Comparison of ENCODE assay signal across 10 mouse cellular contexts in the genomic region with DNA sequence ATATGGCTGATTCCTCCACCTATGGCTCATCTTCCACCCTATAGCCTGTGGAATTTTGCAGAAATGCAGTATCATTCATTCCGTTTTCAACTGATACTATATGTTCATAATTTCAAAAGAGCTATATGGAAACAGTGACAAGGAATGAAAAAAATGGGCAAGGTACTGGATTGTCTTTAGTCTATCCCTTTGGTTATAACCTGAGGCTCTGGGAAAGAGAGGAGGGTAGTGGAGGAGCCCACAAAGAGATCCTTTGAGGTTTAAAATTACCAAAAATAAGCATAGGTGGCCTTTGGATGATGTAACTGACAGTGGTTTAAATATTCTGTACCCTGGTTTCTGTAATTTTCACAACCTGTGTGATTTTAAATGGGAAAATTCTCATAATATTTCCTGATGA. TPM values are rescaled to one million over a fixed set of nuclear protein-coding genes. Genes with fewer than 3 reads are reported as not detected.
DNase-seq lines count a peak whose midpoint lies in the region; ATAC-seq and TF ChIP-seq lines count a peak whose summit lies in the region.
"Had no signal": no experiment of that assay in that cellular context is flagged by ENCODE, and none has a peak within 500 bp of the region (broad histone marks: within the 10 kb centered on the region; RNA-seq: fewer than 3 reads in every experiment).

No protein-coding gene starts in this region.

- H3K27me3 ChIP-seq in lung, postnatal 0 days (replicated peaks; ENCODE audit: insufficient read depth, low read length): peaks cover 10% of the 10 kb centered on the region
- peaks cover 38% of the 10 kb centered on the region for H3K27me3 ChIP-seq in limb, embryonic 13.5 days
- no peaks in the 10 kb centered on the region for H3K27me3 ChIP-seq in stomach, postnatal 0 days (ENCODE audit: control insufficient read depth, insufficient read depth, low read length)

- no peak overlapping the region for H3K27ac ChIP-seq in lung, postnatal 0 days (ENCODE audit: low read length)
- H3K27ac ChIP-seq in limb, embryonic 13.5 days: no peak overlapping the region
- no peak overlapping the region for H3K27ac ChIP-seq in stomach, postnatal 0 days (replicated peaks)
- H3K27ac ChIP-seq: gastrocnemius, adult 2 months had no signal

- H3K9ac ChIP-seq in lung, postnatal 0 days (replicated peaks; ENCODE audit: low read depth): no peak overlapping the region
- H3K9ac ChIP-seq in limb, embryonic 13.5 days: no peak overlapping the region
- no peak overlapping the region for H3K9ac ChIP-seq in stomach, postnatal 0 days (ENCODE audit: low read length)

- no peak for TF ChIP-seq CTCF in lung, postnatal 0 days (IDR thresholded peaks at IDR 0.05)
- no peak for TF ChIP-seq CTCF in stomach, postnatal 0 days (IDR thresholded peaks at IDR 0.05; ENCODE audit: low read depth)

- no peak overlapping the region for H3K4me3 ChIP-seq in lung, postnatal 0 days (ENCODE audit: low read depth, low read length)
- peak overlapping the region; percentile 48 for H3K4me3 ChIP-seq in limb, embryonic 13.5 days
- H3K4me3 ChIP-seq in stomach, postnatal 0 days (ENCODE audit: low read depth, low read length): no peak overlapping the region

- DNase-seq in frontal cortex, postnatal 10 days (ENCODE audit: low spot score in 2 of 2): no peak
- no peak for DNase-seq in lung, postnatal 0 days (ENCODE audit: low spot score)
- no peak for DNase-seq in lung, adult 18-20 months
- DNase-seq in stomach, postnatal 0 days (ENCODE audit: low spot score): no peak
- no peak for DNase-seq in adrenal gland, postnatal 10 days

- no peaks in the 10 kb centered on the region for H3K36me3 ChIP-seq in lung, postnatal 0 days (ENCODE audit: insufficient read depth, low read length)
- H3K36me3 ChIP-seq in limb, embryonic 13.5 days: no peaks in the 10 kb centered on the region
- no peaks in the 10 kb centered on the region for H3K36me3 ChIP-seq in stomach, postnatal 0 days (ENCODE audit: control insufficient read depth, insufficient read depth, low read length)

- no peaks in the 10 kb centered on the region for H3K9me3 ChIP-seq in lung, postnatal 0 days (ENCODE audit: low read length)
- no peaks in the 10 kb centered on the region for H3K9me3 ChIP-seq in limb, embryonic 13.5 days
- H3K9me3 ChIP-seq in stomach, postnatal 0 days (ENCODE audit: control insufficient read depth, low read length): no peaks in the 10 kb centered on the region

- TF ChIP-seq EP300 in lung, postnatal 0 days (IDR thresholded peaks at IDR 0.05): no peak
- TF ChIP-seq EP300 in stomach, postnatal 0 days (optimal IDR thresholded peaks at IDR 0.05): no peak

- WGBS in lung, postnatal 0 days: 23% methylated on average over 1 of the region's 1 CpGs
- 44% methylated on average over 1 of the region's 1 CpGs for WGBS in limb, embryonic 13.5 days
- WGBS in stomach, postnatal 0 days: 23% methylated on average over 1 of the region's 1 CpGs

- H3K4me2 ChIP-seq in lung, postnatal 0 days (replicated peaks; ENCODE audit: low read depth, low read length): peak overlapping the region; percentile 44; the same call in 1 of the 2 replicates
- peak overlapping the region; percentile 65 for H3K4me2 ChIP-seq in limb, embryonic 13.5 days (replicated peaks)
- peak overlapping the region; percentile 46 for H3K4me2 ChIP-seq in stomach, postnatal 0 days (replicated peaks; ENCODE audit: low read depth)

- ATAC-seq in frontal cortex, adult (ENCODE audit: low TSS enrichment): peak; percentile 15
- no peak for ATAC-seq in lung, postnatal 0 days
- ATAC-seq in limb, embryonic 13.5 days (ENCODE audit: low FRiP score, low read depth): no peak
- no peak for ATAC-seq in stomach, postnatal 0 days (ENCODE audit: low FRiP score, low TSS enrichment)
- ATAC-seq in CD4-positive, CD25-positive, alpha-beta regulatory T cell, adult 4 months: no peak

- H3K4me1 ChIP-seq in lung, postnatal 0 days (ENCODE audit: insufficient read depth, low read depth, low read length): 0 out of 2 replicates have a peak, but pooled peaks cover 3% of the 10 kb centered on the region
- H3K4me1 ChIP-seq in limb, embryonic 13.5 days: no peaks in the 10 kb centered on the region
- H3K4me1 ChIP-seq in stomach, postnatal 0 days (replicated peaks; ENCODE audit: control insufficient read depth, insufficient read depth): no peaks in the 10 kb centered on the region

RNA-seq across cellular contexts. Expression of a gene that starts 0.4 kb away (rescaled TPM):
- 0.54 and 0.67 TPM in 2 replicates for polyA plus RNA-seq in lung, postnatal 0 days (2015; fragmentation: Nextera tagmentation; extraction: Ambion mirVana)
- 2.6 and 2.7 TPM in 2 replicates for polyA plus RNA-seq in limb, embryonic 13.5 days (2015; fragmentation: Nextera tagmentation; extraction: Ambion mirVana)
- polyA plus RNA-seq in stomach, postnatal 0 days (2015; fragmentation: Nextera tagmentation; extraction: Ambion mirVana): 1.4 TPM in 2 replicates
- not detected for polyA plus RNA-seq in CD4-positive, CD25-positive, alpha-beta regulatory T cell, adult 4 months (2017; shearing (Covaris generic))
- total RNA-seq in adrenal gland, postnatal 10 days (2021): 1 to 10 TPM; 1.5 TPM
- total RNA-seq: gastrocnemius, adult 2 months had no signal
- polyA plus RNA-seq: spleen, adult 2 months had no signal
